16 mouse cellular contexts compared by ENCODE assay signal in the genomic region with DNA sequence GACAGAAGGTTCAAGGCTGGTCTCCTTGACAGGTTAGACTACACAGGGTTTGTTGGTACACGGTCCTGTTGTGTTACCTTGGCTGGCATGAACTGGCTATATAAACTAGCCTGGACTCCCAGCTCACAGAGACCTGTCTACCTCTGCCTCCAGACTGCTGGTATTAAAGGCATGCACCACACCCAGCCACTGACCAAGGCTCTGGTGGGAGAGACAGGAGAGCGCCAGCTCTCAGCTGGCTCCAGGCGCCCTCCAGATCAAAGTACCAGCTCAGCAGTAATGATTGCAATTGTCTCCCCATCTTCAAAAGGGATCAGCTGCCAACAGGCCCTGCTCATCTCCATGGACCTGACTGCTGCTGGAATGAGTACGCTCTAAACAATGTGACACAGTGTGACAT.
A peak's percentile ranks its signal among the peaks of the same experiment; 100 is the strongest.
DNase-seq lines count a peak whose midpoint lies in the region; ATAC-seq and TF ChIP-seq lines count a peak whose summit lies in the region.
"Had no signal": no experiment of that assay in that cellular context is flagged by ENCODE, and none has a peak within 500 bp of the region (broad histone marks: within the 10 kb centered on the region; RNA-seq: fewer than 3 reads in every experiment).

No protein-coding gene starts in this region.

- 48% methylated on average over 4 of the region's 4 CpGs for WGBS in forebrain, embryonic 13.5 days
- 63% methylated on average over 4 of the region's 4 CpGs for WGBS in forebrain, postnatal 0 days
- WGBS in lung, postnatal 0 days: 82% methylated on average over 4 of the region's 4 CpGs
- 72% methylated on average over 4 of the region's 4 CpGs for WGBS in kidney, embryonic 15.5 days
- 72% methylated on average over 4 of the region's 4 CpGs for WGBS in stomach, embryonic 14.5 days
- 74% methylated on average over 4 of the region's 4 CpGs for WGBS in cerebellum, adult 2 months

- H3K4me3 ChIP-seq in forebrain, embryonic 13.5 days: no peak overlapping the region
- H3K4me3 ChIP-seq in forebrain, postnatal 0 days (ENCODE audit: low read depth, low read length): no peak overlapping the region
- no peak overlapping the region for H3K4me3 ChIP-seq in lung, postnatal 0 days (ENCODE audit: low read depth, low read length)
- no peak overlapping the region for H3K4me3 ChIP-seq in kidney, embryonic 15.5 days (replicated peaks)
- H3K4me3 ChIP-seq in stomach, embryonic 14.5 days (ENCODE audit: low read depth, low read length): no peak overlapping the region
- no peak overlapping the region for H3K4me3 ChIP-seq in cerebellum, adult 2 months (replicated peaks; ENCODE audit: insufficient read depth, low read depth, low read length)
- H3K4me3 ChIP-seq: erythroblast, embryonic 14.5 days; heart, embryonic 15.5 days; left cerebral cortex, adult 2 months; neural tube, embryonic 12.5 days had no signal

- ATAC-seq in forebrain, embryonic 13.5 days: no peak
- no peak for ATAC-seq in forebrain, postnatal 0 days
- peak; percentile 31; the same call in 1 of the 2 replicates for ATAC-seq in lung, postnatal 0 days
- peak; percentile 59; the same call in 1 of the 2 replicates for ATAC-seq in kidney, embryonic 15.5 days (replicated peaks; ENCODE audit: low FRiP score)
- ATAC-seq in stomach, embryonic 14.5 days (ENCODE audit: insufficient number of reproducible peaks, insufficient read depth, low FRiP score, low read depth): no peak
- ATAC-seq: inflammation-experienced regulatory T-cells, adult 6 months had no signal

- DNase-seq in forebrain, postnatal 0 days: no peak
- DNase-seq in lung, postnatal 0 days (ENCODE audit: low spot score): no peak
- no peak for DNase-seq in lung, postnatal 10 days
- no peak for DNase-seq in retina, embryonic 14.5 days (ENCODE audit: low spot score)
- DNase-seq in cerebellum, adult 2 months: no peak
- DNase-seq: adrenal gland, postnatal 25 days; retina, postnatal 1 day; thymus, adult 2 months had no signal

- TF ChIP-seq POLR2A in cerebellum, adult 2 months (IDR thresholded peaks at IDR 0.05; ENCODE audit: borderline replicate concordance, insufficient read depth, low read length): no peak

- H3K36me3 ChIP-seq in forebrain, embryonic 13.5 days (ENCODE audit: poor library complexity, severe bottlenecking): no peaks in the 10 kb centered on the region
- no peaks in the 10 kb centered on the region for H3K36me3 ChIP-seq in forebrain, postnatal 0 days (ENCODE audit: insufficient read depth)
- H3K36me3 ChIP-seq in lung, postnatal 0 days (ENCODE audit: insufficient read depth, low read length): no peaks in the 10 kb centered on the region
- H3K36me3 ChIP-seq in kidney, embryonic 15.5 days: no peaks in the 10 kb centered on the region
- no peaks in the 10 kb centered on the region for H3K36me3 ChIP-seq in stomach, embryonic 14.5 days (ENCODE audit: control insufficient read depth, insufficient read depth, low read length)
- H3K36me3 ChIP-seq: heart, embryonic 15.5 days; neural tube, embryonic 12.5 days had no signal

- no peaks in the 10 kb centered on the region for H3K9me3 ChIP-seq in forebrain, embryonic 13.5 days (replicated peaks)
- H3K9me3 ChIP-seq in forebrain, postnatal 0 days (ENCODE audit: low read length): no peaks in the 10 kb centered on the region
- no peaks in the 10 kb centered on the region for H3K9me3 ChIP-seq in lung, postnatal 0 days (ENCODE audit: low read length)
- no peaks in the 10 kb centered on the region for H3K9me3 ChIP-seq in kidney, embryonic 15.5 days (replicated peaks)
- H3K9me3 ChIP-seq in stomach, embryonic 14.5 days (ENCODE audit: control insufficient read depth, low read depth, low read length): no peaks in the 10 kb centered on the region
- H3K9me3 ChIP-seq: heart, embryonic 15.5 days; neural tube, embryonic 12.5 days had no signal

- H3K27me3 ChIP-seq in forebrain, embryonic 13.5 days: no peaks in the 10 kb centered on the region
- H3K27me3 ChIP-seq in forebrain, postnatal 0 days (ENCODE audit: insufficient read depth, low read length): no peaks in the 10 kb centered on the region
- H3K27me3 ChIP-seq in lung, postnatal 0 days (replicated peaks; ENCODE audit: insufficient read depth, low read length): no peaks in the 10 kb centered on the region
- no peaks in the 10 kb centered on the region for H3K27me3 ChIP-seq in kidney, embryonic 15.5 days
- no peaks in the 10 kb centered on the region for H3K27me3 ChIP-seq in stomach, embryonic 14.5 days (ENCODE audit: control insufficient read depth, insufficient read depth, low read length)
- H3K27me3 ChIP-seq in cerebellum, adult 2 months (ENCODE audit: control insufficient read depth, insufficient read depth, low read length): no peaks in the 10 kb centered on the region
- H3K27me3 ChIP-seq: heart, embryonic 15.5 days; neural tube, embryonic 12.5 days had no signal

- no peak overlapping the region for H3K4me2 ChIP-seq in forebrain, embryonic 13.5 days
- H3K4me2 ChIP-seq in forebrain, postnatal 0 days (ENCODE audit: low read depth): no peak overlapping the region
- H3K4me2 ChIP-seq in lung, postnatal 0 days (replicated peaks; ENCODE audit: low read depth, low read length): no peak overlapping the region
- no peak overlapping the region for H3K4me2 ChIP-seq in kidney, embryonic 15.5 days
- no peak overlapping the region for H3K4me2 ChIP-seq in stomach, embryonic 14.5 days (replicated peaks; ENCODE audit: low read depth, low read length)
- H3K4me2 ChIP-seq: heart, embryonic 15.5 days; neural tube, embryonic 12.5 days had no signal

- H3K27ac ChIP-seq in forebrain, embryonic 13.5 days: 0 out of 2 replicates have a peak overlapping the region, but pooled peaks have one; percentile 0
- no peak overlapping the region for H3K27ac ChIP-seq in forebrain, postnatal 0 days (ENCODE audit: low read depth, low read length)
- H3K27ac ChIP-seq in lung, postnatal 0 days (ENCODE audit: low read length): peak overlapping the region; percentile 47; the same call in 1 of the 2 replicates
- H3K27ac ChIP-seq in kidney, embryonic 15.5 days: peak overlapping the region; percentile 92
- H3K27ac ChIP-seq in stomach, embryonic 14.5 days (ENCODE audit: low read length): peak overlapping the region; percentile 39; the same call in 1 of the 2 replicates
- no peak overlapping the region for H3K27ac ChIP-seq in cerebellum, adult 2 months (ENCODE audit: insufficient read depth, low read length)
- H3K27ac ChIP-seq: heart, embryonic 15.5 days; left cerebral cortex, adult 2 months; neural tube, embryonic 12.5 days had no signal

- no peak overlapping the region for H3K9ac ChIP-seq in forebrain, embryonic 13.5 days
- H3K9ac ChIP-seq in forebrain, postnatal 0 days: no peak overlapping the region
- no peak overlapping the region for H3K9ac ChIP-seq in lung, postnatal 0 days (replicated peaks; ENCODE audit: low read depth)
- H3K9ac ChIP-seq in kidney, embryonic 15.5 days: no peak overlapping the region
- no peak overlapping the region for H3K9ac ChIP-seq in stomach, embryonic 14.5 days (replicated peaks; ENCODE audit: low read depth, low read length)
- H3K9ac ChIP-seq: heart, embryonic 15.5 days; neural tube, embryonic 12.5 days had no signal

- TF ChIP-seq EP300 in lung, postnatal 0 days (IDR thresholded peaks at IDR 0.05): no peak

- TF ChIP-seq CTCF in forebrain, postnatal 0 days (IDR thresholded peaks at IDR 0.05; ENCODE audit: low read depth): no peak
- no peak for TF ChIP-seq CTCF in lung, postnatal 0 days (IDR thresholded peaks at IDR 0.05)
- TF ChIP-seq CTCF in cerebellum, adult 2 months (IDR thresholded peaks at IDR 0.05; ENCODE audit: borderline replicate concordance, insufficient read depth, low read depth, low read length): no peak

- H3K4me1 ChIP-seq in forebrain, embryonic 13.5 days: peaks cover 24% of the 10 kb centered on the region
- no peaks in the 10 kb centered on the region for H3K4me1 ChIP-seq in forebrain, postnatal 0 days (ENCODE audit: insufficient read depth)
- peaks cover 6% of the 10 kb centered on the region; the same call in 1 of the 2 replicates for H3K4me1 ChIP-seq in lung, postnatal 0 days (ENCODE audit: insufficient read depth, low read depth, low read length)
- H3K4me1 ChIP-seq in kidney, embryonic 15.5 days: peaks cover 21% of the 10 kb centered on the region
- H3K4me1 ChIP-seq in stomach, embryonic 14.5 days (ENCODE audit: control insufficient read depth, insufficient read depth, low read length): peaks cover 14% of the 10 kb centered on the region
- H3K4me1 ChIP-seq in cerebellum, adult 2 months (ENCODE audit: control insufficient read depth, insufficient read depth, low read length): no peaks in the 10 kb centered on the region

Comparison
In these comparisons a context has a peak if more than half of its experiments do, and no peak if none do; other contexts are left out.
1. H3K27ac ChIP-seq: peak in forebrain, embryonic 13.5 days (single experiment), lung, postnatal 0 days (single experiment), kidney, embryonic 15.5 days (single experiment) and stomach, embryonic 14.5 days (single experiment); none in forebrain, postnatal 0 days (single experiment) and cerebellum, adult 2 months (single experiment).
2. ATAC-seq: peak in lung, postnatal 0 days (single experiment) and kidney, embryonic 15.5 days (single experiment); none in forebrain, embryonic 13.5 days (single experiment), forebrain, postnatal 0 days (single experiment) and stomach, embryonic 14.5 days (single experiment).